Mouse (Mus musculus) neural tube, embryonic 14.5 days (tissue): ENCODE measurements around the gene Sox18. TPM values are rescaled to one million over a fixed set of nuclear protein-coding genes. Genes with fewer than 3 reads are reported as not detected.

Experiments
- ATAC-seq: fragments of 200-750 bp; cut with Nextera tagmentation; 2 replicates; pipeline ENCODE4 v1.8.0; 2017; ENCODE audit warnings: low read depth, mild to moderate bottlenecking, moderate TSS enrichment, moderate library complexity
- H3K27ac ChIP-seq: fragments of 300-500 bp; sonication (generic); 2 replicates; pipeline ENCODE4 v1.5.1; 2014; ENCODE audit warnings: low read depth, mild to moderate bottlenecking, control low read depth, low read length, moderate library complexity, mixed read lengths
- H3K27me3 ChIP-seq: fragments of 300-500 bp; sonication (generic); 2 replicates; pipeline ENCODE4 v1.6.1; 2014; ENCODE audit warnings: low read length; ENCODE audit not compliant: control insufficient read depth, insufficient read depth
- H3K36me3 ChIP-seq: fragments of 300-500 bp; sonication (generic); 2 replicates; pipeline ENCODE4 v1.6.1; 2014; ENCODE audit warnings: low read length, mixed read lengths; ENCODE audit not compliant: control insufficient read depth, insufficient read depth
- H3K4me1 ChIP-seq: fragments of 300-500 bp; sonication (generic); 2 replicates; pipeline ENCODE4 v1.6.1; 2014; ENCODE audit warnings: low read length; ENCODE audit not compliant: control insufficient read depth, insufficient read depth
- H3K4me2 ChIP-seq: fragments of 300-500 bp; sonication (generic); 2 replicates; pipeline ENCODE4 v1.6.1; 2014; ENCODE audit warnings: mild to moderate bottlenecking, low read depth, low read length, control low read depth
- H3K4me3 ChIP-seq: fragments of 300-500 bp; sonication (generic); 2 replicates; pipeline ENCODE4 v1.5.1; 2014; ENCODE audit warnings: low read depth, low read length, control low read depth, mixed read lengths
- H3K9ac ChIP-seq: fragments of 300-500 bp; sonication (generic); replicated peaks from 2 replicates; pipeline ENCODE4 v1.6.1; 2014; ENCODE audit warnings: low read depth, mild to moderate bottlenecking, control low read depth, low read length, mixed read lengths
- H3K9me3 ChIP-seq: fragments of 300-500 bp; sonication (generic); 2 replicates; pipeline ENCODE4 v1.6.1; 2016; ENCODE audit warnings: low read length; ENCODE audit not compliant: control insufficient read depth
- WGBS: fragments of 180-500 bp; shearing (Covaris S2); extraction: QIAGEN DNeasy Blood & Tissue Kit; methylation state at CpG from one replicate; pipeline ENCODE4 v1.1.7; 2014; 5-methylcytosine and 5-hydroxymethylcytosine counted together
- polyA plus RNA-seq: library from polyadenylated mRNA; unstranded; fragments of >200 nt; fragmentation: Nextera tagmentation; extraction: Ambion mirVana; gene quantifications from 2 replicates; pipeline ENCODE4 v1.2.1, GENCODE M21; 2014

The Sox18 gene
- polyA plus RNA-seq, 1 experiment from 2014 or later, result 12.7 TPM

- Histone ChIP-seq H3K9ac (no peak overlapping the region), H3K4me1 (0 out of 2 replicates have a peak, but pooled peaks cover 1% of the 10 kb centered on the region), H3K4me3 (no peak overlapping the region), H3K9me3 (no peaks in the 10 kb centered on the region), H3K4me2 (no peak overlapping the region), H3K36me3 (peaks cover 27% of the 10 kb centered on the region; the same call in 1 of the 2 replicates), H3K27ac (no peak overlapping the region), H3K27me3 (no peaks in the 10 kb centered on the region)
- ATAC-seq, result no peak
- WGBS, result 92% methylated on average over 8 of the region's 8 CpGs
These were observed 16.1 kb upstream of the Sox18 start for GRCm38 (mm10) chr2:181687586-181687985.

DNA sequence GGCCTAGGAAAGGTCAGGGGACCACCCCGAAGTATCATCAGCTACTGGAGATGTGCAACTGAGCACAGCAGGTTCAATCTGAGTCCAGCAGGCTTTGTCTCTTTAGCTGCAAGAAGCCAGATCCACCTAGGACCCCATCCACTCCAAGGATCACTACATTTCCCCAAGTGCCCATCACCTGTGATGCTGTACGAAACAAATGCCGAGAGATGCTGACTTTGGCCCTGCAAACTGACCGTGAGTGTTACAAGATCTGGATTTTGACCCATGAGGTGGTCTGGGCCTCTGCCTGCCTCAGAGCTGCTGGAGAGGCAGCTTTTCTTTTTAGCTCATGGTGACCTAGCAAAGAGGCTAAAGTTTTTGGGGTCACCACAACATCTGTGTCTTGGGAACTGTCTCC lies 14.2 kb upstream of the Sox18 start:
- peaks cover 4% of the 10 kb centered on the region for H3K4me1 ChIP-seq
- H3K36me3 ChIP-seq, result peaks cover 27% of the 10 kb centered on the region; the same call in 1 of the 2 replicates
- H3K9me3 ChIP-seq, result no peaks in the 10 kb centered on the region
- no peak overlapping the region for H3K4me3 ChIP-seq
- WGBS, result 92% methylated on average over 4 of the region's 4 CpGs
- H3K4me2 ChIP-seq, result no peak overlapping the region
- no peak overlapping the region for H3K9ac ChIP-seq
- H3K27ac ChIP-seq, result no peak overlapping the region
- no peaks in the 10 kb centered on the region for H3K27me3 ChIP-seq
- ATAC-seq, result no peak

DNA sequence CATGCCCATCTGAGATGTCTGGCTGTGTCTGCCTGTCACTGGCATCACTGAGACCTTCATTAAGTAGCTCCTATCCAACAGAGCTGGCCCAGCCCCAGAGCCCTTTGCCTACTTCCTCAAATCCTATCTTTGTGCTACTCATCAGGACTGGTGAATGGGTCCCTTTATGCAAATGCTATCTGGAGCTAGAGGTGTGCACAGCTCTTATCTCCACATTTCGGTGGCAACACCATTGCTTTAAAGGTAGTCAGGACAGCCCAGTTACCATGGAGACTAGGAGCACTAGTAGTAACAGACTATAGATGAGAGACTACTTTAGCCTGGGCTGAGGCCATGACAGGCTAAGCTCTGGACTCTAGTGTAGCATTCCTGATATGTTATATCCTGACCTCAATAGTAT lies 13.3 kb upstream of the Sox18 start:
- H3K27ac ChIP-seq, result no peak overlapping the region
- no peak overlapping the region for H3K4me2 ChIP-seq
- no peak overlapping the region for H3K9ac ChIP-seq
- 97% methylated on average over 1 of the region's 1 CpGs for WGBS
- peaks cover 5% of the 10 kb centered on the region for H3K4me1 ChIP-seq
- no peak for ATAC-seq
- peaks cover 27% of the 10 kb centered on the region; the same call in 1 of the 2 replicates for H3K36me3 ChIP-seq
- H3K4me3 ChIP-seq, result no peak overlapping the region
- H3K9me3 ChIP-seq, result no peaks in the 10 kb centered on the region
- no peaks in the 10 kb centered on the region for H3K27me3 ChIP-seq

- H3K4me3 ChIP-seq, result no peak overlapping the region
- WGBS, result 80% methylated on average over 4 of the region's 4 CpGs
- no peaks in the 10 kb centered on the region for H3K27me3 ChIP-seq
- no peak for ATAC-seq
- H3K4me2 ChIP-seq, result no peak overlapping the region
- H3K9ac ChIP-seq, result no peak overlapping the region
- peaks cover 9% of the 10 kb centered on the region for H3K4me1 ChIP-seq
- no peaks in the 10 kb centered on the region for H3K9me3 ChIP-seq
- no peak overlapping the region for H3K27ac ChIP-seq
- peaks cover 16% of the 10 kb centered on the region; the same call in 1 of the 2 replicates for H3K36me3 ChIP-seq
These were observed 11.9 kb upstream of the Sox18 start for GRCm38 (mm10) chr2:181683381-181683780.

- Histone ChIP-seq H3K27me3 (no peaks in the 10 kb centered on the region), H3K4me2 (no peak overlapping the region), H3K4me1 (peaks cover 9% of the 10 kb centered on the region), H3K4me3 (no peak overlapping the region), H3K9me3 (no peaks in the 10 kb centered on the region), H3K9ac (no peak overlapping the region), H3K27ac (no peak overlapping the region), H3K36me3 (peaks cover 9% of the 10 kb centered on the region; the same call in 1 of the 2 replicates)
- no peak for ATAC-seq
- 89% methylated on average over 1 of the region's 1 CpGs for WGBS
These were observed 10.5 kb upstream of the Sox18 start for GRCm38 (mm10) chr2:181681978-181682377.

GRCm38 (mm10) chr2:181680716-181681117 lies 9.3 kb upstream of the Sox18 start:
- H3K4me2 ChIP-seq, result peak overlapping the region; percentile 94
- H3K9me3 ChIP-seq, result no peaks in the 10 kb centered on the region
- H3K4me1 ChIP-seq, result peaks cover 9% of the 10 kb centered on the region
- H3K27me3 ChIP-seq, result no peaks in the 10 kb centered on the region
- peak; percentile 44 for ATAC-seq
- H3K36me3 ChIP-seq, result no peaks in the 10 kb centered on the region
- H3K4me3 ChIP-seq, result peak overlapping the region; percentile 61
- peak overlapping the region; percentile 60; the same call in 1 of the 2 replicates for H3K27ac ChIP-seq
- WGBS, result 22% methylated on average over 7 of the region's 7 CpGs
- peak overlapping the region; percentile 84 for H3K9ac ChIP-seq

DNA sequence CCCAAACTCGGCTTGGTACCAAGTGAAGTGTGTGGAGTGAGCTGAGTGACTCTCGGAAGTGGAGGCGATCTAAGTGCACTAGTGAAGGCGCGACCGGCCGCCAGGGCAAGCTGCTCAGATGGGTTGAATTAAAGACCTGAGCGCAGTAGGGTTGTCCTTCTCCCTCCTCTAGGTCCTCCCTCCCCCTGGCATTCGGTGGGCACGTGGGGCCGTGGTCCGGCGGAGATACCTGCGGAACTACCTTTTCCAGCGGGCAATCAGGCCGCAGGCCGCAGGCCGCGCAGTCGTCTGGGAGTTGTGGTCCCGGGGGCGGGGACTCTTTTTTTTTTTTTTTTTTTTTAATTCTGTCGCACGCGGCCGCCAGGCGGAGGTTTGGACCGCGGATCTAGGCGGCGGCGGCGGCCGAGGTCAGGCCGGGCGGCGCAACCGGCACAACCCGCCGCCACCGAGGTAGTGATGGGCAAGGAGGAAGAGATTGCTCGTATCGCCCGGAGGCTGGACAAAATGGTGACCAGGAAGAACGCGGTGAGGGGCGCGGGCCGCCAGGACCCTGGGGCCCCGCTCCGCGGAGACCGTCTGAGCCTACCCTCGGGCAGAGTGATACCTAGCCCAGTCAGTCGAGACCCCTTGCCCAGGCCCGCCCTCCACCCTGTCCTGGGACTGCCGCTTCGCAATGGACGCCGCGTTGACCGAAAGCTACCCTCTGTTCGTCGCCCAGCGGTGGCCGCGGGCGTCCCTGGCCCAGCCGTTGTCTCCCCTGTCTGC lies 8.7 kb upstream of the Sox18 start, which contains the start of gene Tcea2:
Tcea2 (plus strand) TSS at position 360 of the 765 bp plus-strand sequence.
- Histone ChIP-seq H3K4me3 (peak within 1 kb of the TSS; percentile 61), H3K4me2 (peak within 1 kb of the TSS; percentile 94), H3K4me1 (peaks cover 9% of the 10 kb centered on the region), H3K27me3 (no peaks in the 10 kb centered on the region), H3K36me3 (no peaks in the 10 kb centered on the region), H3K9ac (peak within 1 kb of the TSS; percentile 84), H3K27ac (peak within 1 kb of the TSS; percentile 60), H3K9me3 (no peaks in the 10 kb centered on the region)
- ATAC-seq, result peak; percentile 65
- under 1% methylated on average over 64 of the region's 69 CpGs for WGBS

DNA sequence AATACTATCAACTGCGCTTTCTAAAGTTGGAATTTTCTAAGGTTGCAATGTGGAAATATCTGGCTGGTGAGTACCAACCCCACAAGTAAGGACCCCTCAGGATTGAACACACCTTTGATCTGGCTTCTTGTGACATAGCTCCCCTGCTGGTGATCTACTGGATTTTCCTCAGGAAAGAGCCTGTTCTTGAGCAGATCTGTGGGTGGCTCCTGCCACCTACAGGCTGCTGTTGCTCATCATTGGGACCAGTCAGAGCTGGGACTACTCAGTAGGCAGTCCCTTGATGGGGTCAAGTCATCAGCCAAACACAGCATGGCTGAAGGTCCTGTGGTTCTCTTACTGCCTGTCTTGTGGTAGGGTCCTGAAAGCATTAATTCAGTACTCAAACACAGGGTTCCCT lies 7.3 kb upstream of the Sox18 start:
- ATAC-seq, result peak; percentile 64; the same call in 1 of the 2 replicates
- no peak overlapping the region for H3K9ac ChIP-seq
- H3K36me3 ChIP-seq, result no peaks in the 10 kb centered on the region
- peaks cover 9% of the 10 kb centered on the region for H3K4me1 ChIP-seq
- no peaks in the 10 kb centered on the region for H3K9me3 ChIP-seq
- 44% methylated on average over 1 of the region's 1 CpGs for WGBS
- no peaks in the 10 kb centered on the region for H3K27me3 ChIP-seq
- no peak overlapping the region for H3K27ac ChIP-seq
- H3K4me2 ChIP-seq, result no peak overlapping the region
- no peak overlapping the region for H3K4me3 ChIP-seq

GRCm38 (mm10) chr2:181677755-181678098 lies 6.3 kb upstream of the Sox18 start:
- 65% methylated on average over 3 of the region's 3 CpGs for WGBS
- Histone ChIP-seq H3K27ac (no peak overlapping the region), H3K4me3 (no peak overlapping the region), H3K27me3 (peaks cover under 1% of the 10 kb centered on the region; the same call in 1 of the 2 replicates), H3K9me3 (no peaks in the 10 kb centered on the region), H3K4me2 (no peak overlapping the region), H3K4me1 (peaks cover 9% of the 10 kb centered on the region), H3K9ac (no peak overlapping the region), H3K36me3 (no peaks in the 10 kb centered on the region)
- ATAC-seq, result no peak
